Mouse (Mus musculus): ENCODE data around the gene Phf1.

Gene Phf1

GRCm38 (mm10) chr17:26981050-26981449 is 48.2 kb downstream of the Phf1 start:
- no peak for DNase-seq

- DNase-seq, result no peak
Measured at GRCm38 (mm10) chr17:26983382-26983781, 50.5 kb downstream of the Phf1 start.

GRCm38 (mm10) chr17:26985503-26986179 is 52.8 kb downstream of the Phf1 start:
- DNase-seq, result no peak
